Mouse (Mus musculus) MEL (cell line): ENCODE measurements around the gene Fhl2. TPM values are rescaled to one million over a fixed set of nuclear protein-coding genes. Genes with fewer than 3 reads are reported as not detected.

Source experiments
- DNase-seq: peaks from one replicate; pipeline ENCODE4 v3.0.0; 2011; ENCODE audit warnings: low read depth, low spot score
- H3K27ac ChIP-seq: 2 replicates; pipeline ENCODE4 v1.5.1; 2012; ENCODE audit warnings: low read depth, mild to moderate bottlenecking, control low read depth, low read length, moderate library complexity; ENCODE audit not compliant: control insufficient read depth
- H3K27me3 ChIP-seq, 2 experiments: fragments of 150-350 bp in 1 of 2; sonication (generic) in 1 of 2; 2 replicates each; pipeline ENCODE4 v1.6.1; 2012; ENCODE audit warnings: low read length in 2 of 2, mild to moderate bottlenecking in 2 of 2, improper control_type of control experiment in 1 of 2, moderate library complexity in 1 of 2; ENCODE audit not compliant: insufficient read depth in 2 of 2, control insufficient read depth in 1 of 2
- H3K36me3 ChIP-seq, 2 experiments: 2 replicates each; pipeline ENCODE4 v1.6.1; 2012 to 2014; ENCODE audit warnings: low read length in 2 of 2, improper control_type of control experiment in 1 of 2, inconsistent platforms in 1 of 2, mild to moderate bottlenecking in 1 of 2; ENCODE audit not compliant: insufficient read depth in 2 of 2, control insufficient read depth in 1 of 2
- H3K4me1 ChIP-seq, 2 experiments: fragments of 150-350 bp in 1 of 2; sonication (generic) in 1 of 2; 2 replicates each; pipeline ENCODE4 v1.6.1; 2012; ENCODE audit warnings: low read length in 2 of 2, improper control_type of control experiment in 1 of 2, mild to moderate bottlenecking in 1 of 2; ENCODE audit not compliant: insufficient read depth in 2 of 2, control insufficient read depth in 1 of 2
- H3K4me3 ChIP-seq, 2 experiments: fragments of 150-350 bp in 1 of 2; sonication (generic) in 1 of 2; 2 replicates each; pipeline ENCODE4 v1.5.1; 2012; ENCODE audit warnings: low read depth in 2 of 2, low read length in 2 of 2, mild to moderate bottlenecking in 2 of 2, moderate library complexity in 2 of 2, control low read depth in 1 of 2, improper control_type of control experiment in 1 of 2; ENCODE audit not compliant: control insufficient read depth in 1 of 2, insufficient read depth in 1 of 2
- H3K79me2 ChIP-seq: 2 replicates; pipeline ENCODE4 v1.6.1; 2012; ENCODE audit warnings: mild to moderate bottlenecking, low read length, moderate library complexity; ENCODE audit not compliant: control insufficient read depth, poor library complexity, insufficient read depth
- H3K9ac ChIP-seq: 2 replicates; pipeline ENCODE4 v1.6.1; 2012; ENCODE audit warnings: low read depth, mild to moderate bottlenecking, control low read depth, low read length, moderate library complexity; ENCODE audit not compliant: control insufficient read depth, poor library complexity, severe bottlenecking
- H3K9me3 ChIP-seq: fragments of 150-350 bp; sonication (generic); replicated peaks from 2 replicates; pipeline ENCODE4 v1.6.1; 2012; ENCODE audit warnings: mild to moderate bottlenecking, low read length, improper control_type of control experiment, moderate library complexity; ENCODE audit not compliant: insufficient read depth
- CHD1 ChIP-seq: IDR thresholded peaks from 2 replicates; pipeline ENCODE4 v1.6.1; 2012; ENCODE audit warnings: low read depth, mild to moderate bottlenecking, inconsistent platforms, low read length, improper control_type of control experiment
- CHD2 ChIP-seq: IDR thresholded peaks from 2 replicates; pipeline ENCODE4 v1.6.1; 2011; ENCODE audit warnings: low read length, improper control_type of control experiment
- CTCF ChIP-seq, 3 experiments: IDR thresholded peaks in 2 of 3; conservative IDR thresholded peaks in 1 of 3; 2 replicates each; pipeline ENCODE4 v1.5.1; 2011 to 2012; ENCODE audit warnings: low read length in 3 of 3, low read depth in 2 of 3, mild to moderate bottlenecking in 2 of 3, improper control_type of control experiment in 1 of 3, inconsistent platforms in 1 of 3, mixed read lengths in 1 of 3, moderate library complexity in 1 of 3; ENCODE audit not compliant: control insufficient read depth in 1 of 3, insufficient read depth in 1 of 3, poor library complexity in 1 of 3, severe bottlenecking in 1 of 3
- ELF1 ChIP-seq: IDR thresholded peaks from 2 replicates; pipeline ENCODE4 v1.6.1; 2014; ENCODE audit warnings: low read depth, mild to moderate bottlenecking, inconsistent platforms, low read length, improper control_type of control experiment, moderate library complexity
- EP300 ChIP-seq, 2 experiments: IDR thresholded peaks; 2 replicates each; pipeline ENCODE4 v1.6.1; 2011; ENCODE audit warnings: improper control_type of control experiment in 2 of 2, low read length in 2 of 2, low read depth in 1 of 2, mild to moderate bottlenecking in 1 of 2
- ETS1 ChIP-seq: IDR thresholded peaks from 2 replicates; pipeline ENCODE4 v1.6.1; 2012; ENCODE audit warnings: low read depth, mild to moderate bottlenecking, inconsistent platforms, low read length, improper control_type of control experiment, moderate library complexity
- GABPA ChIP-seq: IDR thresholded peaks from 2 replicates; pipeline ENCODE4 v1.6.1; 2012; ENCODE audit warnings: low read depth, mild to moderate bottlenecking, inconsistent platforms, low read length, improper control_type of control experiment, moderate library complexity
- GATA1 ChIP-seq: IDR thresholded peaks from 2 replicates; pipeline ENCODE4 v1.6.1; 2011; ENCODE audit warnings: low read depth, low read length, improper control_type of control experiment
- HCFC1 ChIP-seq: IDR thresholded peaks from 2 replicates; pipeline ENCODE4 v1.6.1; 2012; ENCODE audit warnings: low read depth, mild to moderate bottlenecking, inconsistent platforms, low read length, improper control_type of control experiment, moderate library complexity
- JUND ChIP-seq: IDR thresholded peaks from 2 replicates; pipeline ENCODE4 v1.6.1; 2011; ENCODE audit warnings: low read depth, mild to moderate bottlenecking, improper control_type of control experiment, low read length
- KAT2A ChIP-seq: conservative IDR thresholded peaks from 2 replicates; pipeline ENCODE4 v1.6.1; 2012; ENCODE audit warnings: low read depth, low read length, improper control_type of control experiment, inconsistent platforms
- MAX ChIP-seq: IDR thresholded peaks from 2 replicates; pipeline ENCODE4 v1.6.1; 2011; ENCODE audit warnings: low read length, improper control_type of control experiment
- MAZ ChIP-seq: IDR thresholded peaks from 2 replicates; pipeline ENCODE4 v1.6.1; 2012; ENCODE audit warnings: low read depth, mild to moderate bottlenecking, inconsistent platforms, low read length, improper control_type of control experiment
- MXI1 ChIP-seq: IDR thresholded peaks from 2 replicates; pipeline ENCODE4 v1.6.1; 2011; ENCODE audit warnings: mild to moderate bottlenecking, low read depth, low read length, improper control_type of control experiment
- MYC ChIP-seq: IDR thresholded peaks from 2 replicates; pipeline ENCODE4 v1.6.1; 2011; ENCODE audit warnings: low read depth, mild to moderate bottlenecking, low read length, improper control_type of control experiment, moderate library complexity
- POLR2A ChIP-seq, 2 experiments: IDR thresholded peaks; 2 replicates each; pipeline ENCODE4 v1.6.1; 2011 to 2012; ENCODE audit warnings: low read length in 2 of 2, mild to moderate bottlenecking in 2 of 2, control low read depth in 1 of 2, improper control_type of control experiment in 1 of 2, low read depth in 1 of 2, moderate library complexity in 1 of 2; ENCODE audit not compliant: control insufficient read depth in 1 of 2, insufficient read depth in 1 of 2, poor library complexity in 1 of 2
- RCOR1 ChIP-seq: IDR thresholded peaks from 2 replicates; pipeline ENCODE4 v1.6.1; 2012; ENCODE audit warnings: low read depth, mild to moderate bottlenecking, inconsistent platforms, low read length, improper control_type of control experiment
- SIN3A ChIP-seq: IDR thresholded peaks from 2 replicates; pipeline ENCODE4 v1.6.1; 2012; ENCODE audit warnings: low read length, improper control_type of control experiment, inconsistent platforms
- SMC3 ChIP-seq: IDR thresholded peaks from 2 replicates; pipeline ENCODE4 v1.6.1; 2011; ENCODE audit warnings: low read depth, low read length, improper control_type of control experiment
- TBP ChIP-seq: IDR thresholded peaks from 2 replicates; pipeline ENCODE4 v1.8.0; 2011; ENCODE audit warnings: low read depth, low read length, improper control_type of control experiment
- USF1 ChIP-seq: IDR thresholded peaks from 2 replicates; pipeline ENCODE4 v1.6.1; 2014; ENCODE audit warnings: low read depth, mild to moderate bottlenecking, inconsistent platforms, low read length, improper control_type of control experiment, moderate library complexity
- ZNF384 ChIP-seq: IDR thresholded peaks from 2 replicates; pipeline ENCODE4 v1.6.1; 2012; ENCODE audit warnings: low read depth, mild to moderate bottlenecking, inconsistent platforms, low read length, improper control_type of control experiment
- polyA plus RNA-seq, 2 experiments: library from polyadenylated mRNA; stranded (reverse) in 1 of 2; unstranded in 1 of 2; fragments of >175 nt in 1 of 2; fragments of >200 nt in 1 of 2; gene quantifications; 2 replicates each; pipeline versions ENCODE4 v1.2.1 to v1.2.4; 2012; ENCODE audit warnings: low replicate concordance in 2 of 2, low read depth in 1 of 2; ENCODE audit not compliant: insufficient read length in 2 of 2, insufficient read depth in 1 of 2, missing spikeins in 1 of 2
- total RNA-seq: library from RNA; depleted of rRNA; stranded (reverse); fragments of 300-350 nt; gene quantifications from 2 replicates; pipeline ENCODE4 v1.2.3, GENCODE M21; 2012

Gene Fhl2
- total and polyA plus RNA-seq, 3 experiments, result not detected

GRCm38 (mm10) chr1:43090418-43090817 is 106.4 kb downstream of the Fhl2 start:
- DNase-seq, result no peak
- Histone ChIP-seq H3K9me3 (no peaks in the 10 kb centered on the region), H3K4me1 (peaks cover 5 to 15% of the 10 kb centered on the region in 2 experiments; a peak in 3 of 4 replicates), H3K27me3 (no peaks in the 10 kb centered on the region), H3K9ac (no peak overlapping the region), H3K36me3 (peaks cover 0 to 11% of the 10 kb centered on the region in 2 experiments; a peak in 3 of 4 replicates), H3K79me2 (peaks cover 30% of the 10 kb centered on the region), H3K27ac (no peak overlapping the region), H3K4me3 (no peak overlapping the region)
- TF ChIP-seq RCOR1, result no peak
- TF ChIP-seq SMC3, result no peak
- no peak for TF ChIP-seq KAT2A
- TF ChIP-seq CHD1, result no peak
- no peak for TF ChIP-seq SIN3A
- TF ChIP-seq MAZ, result no peak
- no peak for TF ChIP-seq HCFC1
- TF ChIP-seq MXI1, result no peak
- TF ChIP-seq GABPA, result no peak
- no peak for TF ChIP-seq CTCF (IDR thresholded peaks at IDR 0.05 in 2 of 3, conservative IDR thresholded peaks at IDR 0.05 in 1 of 3; ENCODE audit: control insufficient read depth in 1 of 3, insufficient read depth in 1 of 3, low read depth in 2 of 3, low read length in 3 of 3, poor library complexity in 1 of 3, severe bottlenecking in 1 of 3)
- TF ChIP-seq TBP, result no peak
- no peak for TF ChIP-seq ETS1
- TF ChIP-seq POLR2A (IDR thresholded peaks at IDR 0.05; ENCODE audit: control insufficient read depth in 1 of 2, insufficient read depth in 1 of 2, low read depth in 1 of 2, low read length in 2 of 2, poor library complexity in 1 of 2), result no peak
- no peak for TF ChIP-seq CHD2

- H3K27me3 ChIP-seq, result no peaks in the 10 kb centered on the region
- H3K9me3 ChIP-seq, result no peaks in the 10 kb centered on the region
- no peak overlapping the region for H3K4me3 ChIP-seq
- H3K36me3 ChIP-seq, result peaks cover 0 to 16% of the 10 kb centered on the region in 2 experiments
- DNase-seq, result no peak
- H3K79me2 ChIP-seq, result peaks cover 11% of the 10 kb centered on the region
- no peak overlapping the region for H3K27ac ChIP-seq
- H3K4me1 ChIP-seq, result peaks cover 7 to 11% of the 10 kb centered on the region in 2 experiments; a peak in 3 of 4 replicates
- TF ChIP-seq GABPA (no peak), HCFC1 (no peak), ELF1 (no peak), TBP (no peak), CHD1 (no peak), JUND (no peak)
- TF ChIP-seq, all 39 proteins: peak for 0
- H3K9ac ChIP-seq, result no peak overlapping the region
Measured at GRCm38 (mm10) chr1:43082946-43083345, 113.8 kb downstream of the Fhl2 start.

DNA sequence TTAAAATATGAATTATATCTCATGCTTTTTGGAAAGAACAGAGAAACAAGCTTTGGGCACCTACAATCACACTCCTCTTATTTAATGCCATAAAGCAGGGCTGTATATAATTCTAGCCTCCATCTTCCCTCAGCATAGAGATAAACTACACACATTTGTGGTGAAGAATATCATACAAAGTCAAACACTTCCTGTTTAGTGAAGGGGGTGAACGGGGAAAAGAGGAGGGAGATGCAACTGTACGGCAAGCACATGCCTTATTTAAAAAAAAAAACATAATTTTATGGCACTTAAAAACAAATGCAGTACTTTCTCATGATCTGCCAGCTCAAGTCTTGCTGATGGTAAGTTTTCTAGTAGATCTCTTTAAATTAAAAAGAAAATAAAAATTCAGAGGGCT is 118.7 kb downstream of the Fhl2 start:
- Histone ChIP-seq H3K27me3 (no peaks in the 10 kb centered on the region), H3K79me2 (peaks cover 6% of the 10 kb centered on the region; the same call in 1 of the 2 replicates), H3K27ac (peak overlapping the region; percentile 29), H3K9me3 (no peaks in the 10 kb centered on the region), H3K4me1 (peaks cover 9 to 16% of the 10 kb centered on the region in 2 experiments), H3K9ac (0 out of 2 replicates have a peak overlapping the region, but pooled peaks have one; percentile 3), H3K4me3 (no peak overlapping the region), H3K36me3 (peaks cover 2 to 16% of the 10 kb centered on the region in 2 experiments)
- peak; percentile 59 for DNase-seq
- no peak for TF ChIP-seq USF1
- no peak for TF ChIP-seq MAZ
- peak; percentile 58; the same call in 1 of the 2 replicates for TF ChIP-seq ELF1
- TF ChIP-seq ZNF384, result peak; percentile 63; the same call in 1 of the 2 replicates
- TF ChIP-seq EP300 (IDR thresholded peaks at IDR 0.05; ENCODE audit: low read depth in 1 of 2, low read length in 2 of 2), result peak in 1 of 2 experiments; percentile 54; a peak in 2 of 4 replicates
- TF ChIP-seq KAT2A, result no peak
- peak; percentile 37; the same call in 1 of the 2 replicates for TF ChIP-seq MXI1
- 0 out of 2 replicates have a peak, but pooled peaks have one; percentile 17 for TF ChIP-seq ETS1
- TF ChIP-seq GATA1, result 0 out of 2 replicates have a peak, but pooled peaks have one; percentile 17
- TF ChIP-seq MAX, result peak; percentile 44; the same call in 1 of the 2 replicates
- peak; percentile 80; the same call in 1 of the 2 replicates for TF ChIP-seq MYC
